30 mouse cellular contexts compared by ENCODE assay signal in the genomic region with DNA sequence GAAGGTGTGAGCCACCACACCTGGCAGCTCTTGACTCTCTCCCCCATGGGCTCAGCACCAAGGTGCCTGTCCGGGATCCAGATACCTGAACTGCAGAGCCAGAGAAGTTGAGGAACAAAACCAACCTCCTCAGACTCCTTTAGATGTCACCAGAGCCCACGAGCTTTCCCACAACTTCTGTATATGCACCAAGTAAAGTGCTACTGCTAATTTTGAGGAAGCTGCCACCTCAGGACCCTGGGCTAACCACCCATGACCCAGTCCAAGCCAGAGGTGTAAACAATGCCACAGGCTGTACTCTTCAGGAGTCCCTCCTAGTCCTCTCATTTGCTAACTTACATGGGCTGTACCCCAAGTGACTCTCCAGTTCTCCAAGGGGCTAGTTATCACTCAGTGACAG.
"Had no signal": no experiment of that assay in that cellular context is flagged by ENCODE, and none has a peak within 500 bp of the region (broad histone marks: within the 10 kb centered on the region; RNA-seq: fewer than 3 reads in every experiment).

No protein-coding gene starts in this region.

- H3K4me3 ChIP-seq: embryonic facial prominence, embryonic 10.5 days; embryonic facial prominence, embryonic 12.5 days; embryonic facial prominence, embryonic 13.5 days; embryonic facial prominence, embryonic 15.5 days; erythroblast, embryonic 14.5 days; forebrain, embryonic 10.5 days; forebrain, embryonic 12.5 days; forebrain, embryonic 13.5 days; forebrain, embryonic 15.5 days; gastrocnemius, adult 2 months; heart, adult 2 months had no signal

- DNase-seq: cerebellum, adult 18-20 months; cerebellum, adult 2 months; cerebellum, adult 8-10 months; cerebellum, adult 9-10 months; cerebellum, adult 9-11 months; cerebellum, postnatal 10 days; cerebellum, postnatal 14 days; cerebellum, postnatal 25 days; cerebellum, postnatal 36 days; embryo, embryonic 11 days; forebrain, postnatal 0 days; gastrocnemius, adult 2 months; gastrocnemius, postnatal 10 days; gastrocnemius, postnatal 14 days; gastrocnemius, postnatal 25 days; gastrocnemius, postnatal 36 days; heart, adult 11 months; heart, adult 18-20 months; heart, adult 2 months had no signal

- ATAC-seq: forebrain, embryonic 13.5 days; forebrain, embryonic 14.5 days; forebrain, embryonic 15.5 days; forebrain, embryonic 16.5 days had no signal

- H3K27ac ChIP-seq: embryonic facial prominence, embryonic 10.5 days; embryonic facial prominence, embryonic 12.5 days; embryonic facial prominence, embryonic 13.5 days; embryonic facial prominence, embryonic 15.5 days; forebrain, embryonic 10.5 days; forebrain, embryonic 12.5 days; forebrain, embryonic 13.5 days; forebrain, embryonic 15.5 days; gastrocnemius, adult 2 months; heart, adult 2 months had no signal
